Mouse (Mus musculus) heart, embryonic 12.5 days (tissue): ENCODE results near the gene Ebf1. TPM values are rescaled to one million over a fixed set of nuclear protein-coding genes. Genes with fewer than 3 reads are reported as not detected.

Experiments
- ATAC-seq: fragments of 200-750 bp; cut with Nextera tagmentation; 2 replicates; pipeline ENCODE4 v1.8.0; 2017; ENCODE audit warnings: moderate TSS enrichment, moderate library complexity; ENCODE audit not compliant: insufficient number of reproducible peaks, low FRiP score
- H3K27ac ChIP-seq: fragments of 300-500 bp; sonication (generic); 2 replicates; pipeline ENCODE4 v1.5.1; 2016; ENCODE audit warnings: mild to moderate bottlenecking, moderate library complexity; ENCODE audit not compliant: poor library complexity, severe bottlenecking
- H3K27me3 ChIP-seq: fragments of 300-500 bp; sonication (generic); replicated peaks from 2 replicates; pipeline ENCODE4 v1.6.1; 2016; ENCODE audit warnings: mild to moderate bottlenecking, moderate library complexity
- H3K36me3 ChIP-seq: fragments of 300-500 bp; sonication (generic); 2 replicates; pipeline ENCODE4 v1.6.1; 2016; ENCODE audit warnings: mild to moderate bottlenecking, moderate library complexity
- H3K4me1 ChIP-seq: fragments of 300-500 bp; sonication (generic); replicated peaks from 2 replicates; pipeline ENCODE4 v1.6.1; 2016; ENCODE audit warnings: mild to moderate bottlenecking
- H3K4me2 ChIP-seq: fragments of 300-500 bp; sonication (generic); 2 replicates; pipeline ENCODE4 v1.6.1; 2016; ENCODE audit warnings: mild to moderate bottlenecking, moderate library complexity
- H3K4me3 ChIP-seq: fragments of 300-500 bp; sonication (generic); 2 replicates; pipeline ENCODE4 v1.5.1; 2016; ENCODE audit warnings: mild to moderate bottlenecking
- H3K9ac ChIP-seq: fragments of 300-500 bp; sonication (generic); 2 replicates; pipeline ENCODE4 v1.6.1; 2016; ENCODE audit warnings: mild to moderate bottlenecking, moderate library complexity
- H3K9me3 ChIP-seq: fragments of 300-500 bp; sonication (generic); replicated peaks from 2 replicates; pipeline ENCODE4 v1.6.1; 2016; ENCODE audit warnings: mild to moderate bottlenecking, moderate library complexity
- WGBS: fragments of 180-500 bp; shearing (Covaris S2); methylation state at CpG from one replicate; pipeline ENCODE4 v1.1.7; 2016; 5-methylcytosine and 5-hydroxymethylcytosine counted together
- polyA plus RNA-seq: library from polyadenylated mRNA; unstranded; fragments of >200 nt; fragmentation: Nextera tagmentation; extraction: Ambion mirVana; gene quantifications from 2 replicates; pipeline ENCODE4 v1.2.1, GENCODE M21; 2016

Gene Ebf1
- polyA plus RNA-seq, 1 experiment from 2014 or later: 13.9 TPM

DNA sequence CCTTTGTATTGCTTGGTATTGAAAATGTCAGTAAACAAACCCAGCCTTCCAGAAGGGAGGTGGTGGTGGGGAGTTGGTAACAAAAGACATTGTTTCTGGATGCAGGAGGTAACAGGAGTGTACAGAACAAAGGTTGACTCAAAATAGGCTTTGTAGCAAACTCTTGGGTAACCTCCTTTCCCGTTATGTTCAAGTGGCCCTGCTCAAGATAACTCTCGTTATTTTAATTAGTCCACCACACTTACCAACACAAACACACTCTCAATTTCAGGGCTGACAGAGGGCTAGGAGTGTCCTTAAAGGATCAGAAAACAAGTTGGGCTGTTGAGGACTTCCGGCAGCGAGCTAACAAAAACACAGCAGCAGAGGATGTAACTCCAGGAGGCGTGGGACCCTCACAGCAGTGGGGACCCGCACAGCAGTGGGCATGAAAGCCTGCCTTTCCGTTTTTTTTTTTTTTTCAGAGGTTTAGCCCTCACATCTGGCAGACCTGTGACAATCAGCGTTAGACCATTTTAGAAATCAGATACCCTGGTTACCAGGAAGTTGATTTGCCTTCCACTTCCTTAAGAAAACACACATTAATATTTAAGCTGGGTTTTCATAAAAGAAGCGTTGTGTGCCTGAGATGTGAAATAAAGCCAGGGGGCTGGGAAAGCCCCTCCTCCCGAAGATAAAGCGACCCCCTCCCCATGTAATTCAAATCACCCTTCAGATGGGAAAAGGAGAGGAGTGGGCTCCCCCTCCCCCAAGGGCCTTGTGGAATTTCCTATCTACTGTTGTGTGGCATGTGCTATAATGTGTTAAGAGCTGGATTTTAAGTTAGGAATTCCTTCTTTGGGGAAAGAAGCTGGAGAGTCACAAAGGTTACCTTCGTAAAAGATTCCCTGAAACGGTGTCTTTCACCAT lies 90.5 kb downstream of the Ebf1 start:
- Histone ChIP-seq H3K27ac (peak overlapping the region; percentile 7; the same call in 1 of the 2 replicates), H3K4me3 (no peak overlapping the region), H3K4me1 (peaks cover 8% of the 10 kb centered on the region), H3K9me3 (no peaks in the 10 kb centered on the region), H3K36me3 (no peaks in the 10 kb centered on the region), H3K27me3 (no peaks in the 10 kb centered on the region), H3K4me2 (peak overlapping the region; percentile 47), H3K9ac (no peak overlapping the region)
- WGBS: 10% methylated on average over 13 of the region's 13 CpGs
- no peak for ATAC-seq

DNA sequence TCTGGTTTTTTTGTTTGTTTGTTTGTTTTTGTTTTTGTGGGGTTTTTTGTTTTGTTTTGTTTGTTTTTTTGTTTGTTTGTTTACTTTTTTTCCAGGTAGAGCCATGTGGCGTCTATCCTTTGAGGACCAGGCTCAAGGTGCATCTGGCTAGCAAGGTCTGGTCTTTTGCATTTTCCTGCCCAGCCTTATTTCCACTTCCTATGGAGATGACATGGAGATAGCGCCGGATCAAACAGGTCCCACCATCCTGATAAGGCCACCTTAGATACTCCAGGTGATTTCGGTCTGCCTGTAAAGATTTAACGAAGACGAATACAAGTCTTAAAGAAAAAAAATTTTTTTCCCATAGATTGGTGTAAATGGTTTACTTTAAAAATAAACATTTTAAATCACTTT lies 91.2 kb downstream of the Ebf1 start:
- H3K4me3 ChIP-seq: no peak overlapping the region
- no peak overlapping the region; the same call in 1 of the 2 replicates for H3K27ac ChIP-seq
- H3K36me3 ChIP-seq: no peaks in the 10 kb centered on the region
- ATAC-seq: no peak
- WGBS: 60% methylated on average over 6 of the region's 6 CpGs
- H3K27me3 ChIP-seq: no peaks in the 10 kb centered on the region
- H3K9me3 ChIP-seq: no peaks in the 10 kb centered on the region
- peaks cover 8% of the 10 kb centered on the region for H3K4me1 ChIP-seq
- no peak overlapping the region for H3K4me2 ChIP-seq
- no peak overlapping the region for H3K9ac ChIP-seq

DNA sequence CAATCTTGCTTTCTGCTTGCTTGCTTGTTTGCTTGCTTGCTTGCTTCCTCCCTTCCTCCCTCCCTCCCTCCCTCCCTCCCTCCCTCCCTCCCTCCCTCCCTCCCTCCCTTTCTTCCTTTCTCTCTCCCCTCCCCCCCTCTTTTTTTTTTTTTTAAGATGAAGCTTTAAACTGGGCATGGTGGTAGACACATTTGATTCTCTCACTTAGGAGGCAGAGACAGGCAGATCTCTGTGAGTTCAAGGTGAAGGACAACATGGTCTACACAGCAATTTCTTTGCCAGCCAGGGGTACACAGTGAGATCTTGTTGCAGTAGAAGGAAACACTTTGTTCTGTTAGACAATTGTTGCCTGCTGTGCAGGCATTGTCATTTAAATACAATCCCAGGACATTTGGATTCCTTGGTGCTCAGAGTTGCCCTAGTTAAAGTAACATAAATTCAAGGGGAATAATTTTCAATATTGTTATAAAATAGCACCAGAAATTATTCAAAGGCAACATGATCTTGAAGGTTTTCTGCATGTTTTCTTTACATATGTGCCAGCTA lies 92.0 kb downstream of the Ebf1 start:
- Histone ChIP-seq H3K27ac (no peak overlapping the region), H3K9me3 (no peaks in the 10 kb centered on the region), H3K4me2 (no peak overlapping the region), H3K4me3 (no peak overlapping the region), H3K27me3 (no peaks in the 10 kb centered on the region), H3K36me3 (no peaks in the 10 kb centered on the region), H3K9ac (no peak overlapping the region), H3K4me1 (peaks cover 8% of the 10 kb centered on the region)
- no peak for ATAC-seq

DNA sequence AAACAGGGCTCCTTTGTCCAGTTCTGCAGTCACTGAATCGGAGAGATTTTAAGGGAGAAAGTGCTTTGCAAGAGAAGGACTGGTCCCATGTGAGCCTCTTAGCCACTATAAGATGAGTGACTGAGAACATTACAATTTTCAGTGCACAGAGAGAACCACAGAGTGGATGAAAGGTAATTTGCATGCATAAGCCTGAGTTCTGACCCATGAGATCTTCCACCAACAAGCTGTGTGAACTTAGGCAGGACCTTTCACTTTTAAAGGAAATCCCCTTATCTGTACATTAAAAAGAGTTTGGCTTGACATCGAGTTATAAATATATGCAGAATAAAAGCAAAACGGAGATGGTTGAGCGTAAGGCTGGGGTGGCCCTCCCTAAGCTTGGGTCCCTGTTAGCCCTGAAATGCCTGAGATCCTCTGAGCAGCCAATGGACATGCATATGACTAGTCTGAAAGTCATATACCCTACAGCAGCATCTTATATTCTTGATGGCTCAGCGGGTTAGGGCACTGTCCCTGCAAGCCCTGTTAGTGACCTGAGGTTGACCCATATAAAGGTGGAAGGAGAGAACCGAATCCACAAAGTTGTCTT lies 92.8 kb downstream of the Ebf1 start:
- 71% methylated on average over 6 of the region's 6 CpGs for WGBS
- Histone ChIP-seq H3K4me2 (no peak overlapping the region), H3K9me3 (no peaks in the 10 kb centered on the region), H3K9ac (no peak overlapping the region), H3K27ac (no peak overlapping the region), H3K36me3 (no peaks in the 10 kb centered on the region), H3K4me3 (no peak overlapping the region), H3K4me1 (peaks cover 8% of the 10 kb centered on the region), H3K27me3 (no peaks in the 10 kb centered on the region)
- no peak for ATAC-seq

DNA sequence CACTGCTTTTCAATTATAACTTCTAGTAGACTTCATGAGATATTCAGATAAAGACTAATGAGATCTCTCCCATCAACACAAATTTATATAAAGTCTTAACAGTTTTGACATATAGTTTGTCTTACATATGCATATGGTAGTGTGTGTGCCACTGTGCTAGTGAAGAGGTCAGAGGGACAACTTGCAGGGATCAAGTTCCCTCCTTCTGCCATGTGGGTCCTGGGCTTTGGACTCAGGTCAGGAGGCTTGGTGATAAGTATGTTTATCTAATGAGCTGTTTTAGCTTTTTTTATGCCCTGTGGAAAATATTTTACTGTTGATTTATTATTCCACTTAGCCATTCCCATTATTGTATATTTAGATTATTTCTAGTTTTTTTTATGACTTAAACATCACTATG lies 93.7 kb downstream of the Ebf1 start:
- Histone ChIP-seq H3K27ac (no peak overlapping the region), H3K27me3 (no peaks in the 10 kb centered on the region), H3K9me3 (no peaks in the 10 kb centered on the region), H3K4me1 (peaks cover 13% of the 10 kb centered on the region), H3K36me3 (no peaks in the 10 kb centered on the region), H3K9ac (no peak overlapping the region), H3K4me2 (no peak overlapping the region), H3K4me3 (no peak overlapping the region)
- ATAC-seq: no peak

DNA sequence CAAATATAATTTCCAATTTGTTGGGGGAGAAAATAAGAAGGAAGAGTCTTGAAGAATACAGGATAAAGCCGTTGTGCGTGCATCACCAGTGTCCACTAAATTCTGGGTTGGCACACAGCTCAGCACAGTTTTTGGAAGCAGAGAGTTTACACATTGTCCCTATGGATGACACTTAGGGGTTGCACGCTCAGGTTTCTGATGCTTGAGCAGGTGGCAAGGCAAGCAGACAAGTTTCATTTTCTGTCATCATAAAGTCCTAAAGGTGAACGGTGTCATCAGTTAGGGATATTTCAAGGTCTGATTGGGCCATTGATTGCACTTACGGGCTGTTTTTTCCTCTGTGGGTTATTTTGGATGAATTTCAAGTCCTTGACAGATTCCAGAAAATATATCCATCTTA lies 97.1 kb downstream of the Ebf1 start:
- no peak overlapping the region for H3K9ac ChIP-seq
- no peak overlapping the region for H3K4me3 ChIP-seq
- no peaks in the 10 kb centered on the region for H3K27me3 ChIP-seq
- no peak overlapping the region for H3K4me2 ChIP-seq
- H3K9me3 ChIP-seq: no peaks in the 10 kb centered on the region
- H3K4me1 ChIP-seq: peaks cover 14% of the 10 kb centered on the region
- 86% methylated on average over 5 of the region's 5 CpGs for WGBS
- no peak for ATAC-seq
- H3K36me3 ChIP-seq: no peaks in the 10 kb centered on the region
- H3K27ac ChIP-seq: no peak overlapping the region

DNA sequence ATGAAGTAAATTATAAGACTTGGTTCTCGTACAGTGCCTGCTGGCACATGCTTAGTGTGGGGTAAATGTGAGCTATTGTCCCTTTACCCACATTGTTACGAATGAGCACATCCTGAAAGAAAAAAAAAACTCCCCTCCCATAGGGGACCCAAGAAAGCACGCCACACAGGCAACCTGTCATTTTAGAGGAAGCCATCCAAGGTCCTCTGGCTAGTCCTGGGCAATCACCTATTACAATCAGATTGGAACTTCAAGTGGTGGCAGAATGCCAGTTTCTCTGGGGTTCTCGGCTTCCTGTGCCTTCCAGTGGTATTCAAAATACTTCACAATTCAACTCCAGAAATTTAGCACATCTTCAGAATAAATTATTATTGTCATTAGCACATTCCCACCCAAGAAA lies 98.7 kb downstream of the Ebf1 start:
- Histone ChIP-seq H3K36me3 (no peaks in the 10 kb centered on the region), H3K4me2 (no peak overlapping the region), H3K9me3 (no peaks in the 10 kb centered on the region), H3K4me3 (no peak overlapping the region), H3K4me1 (peaks cover 14% of the 10 kb centered on the region), H3K27ac (no peak overlapping the region), H3K9ac (no peak overlapping the region), H3K27me3 (no peaks in the 10 kb centered on the region)
- 52% methylated on average over 4 of the region's 4 CpGs for WGBS
- ATAC-seq: no peak

DNA sequence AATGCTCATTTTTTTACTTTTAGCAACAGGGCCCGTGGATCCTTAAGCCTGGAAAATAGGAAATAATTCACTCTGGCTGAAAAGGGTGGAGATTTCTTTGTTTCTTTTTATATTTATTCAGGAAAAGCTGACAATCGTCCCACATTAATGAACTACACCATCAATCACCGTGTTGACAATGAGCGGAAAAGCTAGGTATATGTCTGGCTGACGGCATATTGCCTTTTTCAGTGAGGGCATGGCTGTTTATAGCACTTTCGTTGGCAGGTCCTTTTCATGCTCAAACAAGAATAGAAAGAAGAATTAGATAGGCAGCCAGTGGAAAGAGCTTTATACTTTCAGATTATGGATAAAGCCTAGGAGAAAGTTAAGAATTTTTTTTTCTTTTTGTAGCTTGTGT lies 99.8 kb downstream of the Ebf1 start:
- ATAC-seq: no peak
- no peaks in the 10 kb centered on the region for H3K27me3 ChIP-seq
- H3K9ac ChIP-seq: no peak overlapping the region
- no peaks in the 10 kb centered on the region for H3K36me3 ChIP-seq
- no peaks in the 10 kb centered on the region for H3K9me3 ChIP-seq
- H3K4me3 ChIP-seq: no peak overlapping the region
- no peak overlapping the region for H3K4me2 ChIP-seq
- WGBS: 52% methylated on average over 6 of the region's 6 CpGs
- peaks cover 14% of the 10 kb centered on the region for H3K4me1 ChIP-seq
- no peak overlapping the region for H3K27ac ChIP-seq

DNA sequence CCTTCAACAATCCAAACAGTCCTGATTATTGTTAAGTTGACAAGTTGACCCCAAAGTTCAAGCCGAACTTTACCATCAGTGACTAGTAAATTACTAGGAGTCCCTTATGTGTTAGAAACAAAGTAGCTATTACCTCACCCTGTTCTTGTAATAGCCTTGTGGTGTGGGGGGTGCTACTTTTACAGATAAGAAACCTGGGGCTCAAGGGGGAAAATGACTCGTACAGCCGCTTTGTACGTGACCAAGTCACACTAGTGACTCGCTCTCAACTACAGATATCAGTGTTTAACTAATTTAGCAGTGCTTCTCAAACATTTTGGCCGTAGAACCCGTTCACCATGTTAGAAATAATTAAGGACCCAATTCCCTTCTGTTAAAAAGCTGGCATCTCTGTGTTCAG lies 100.5 kb downstream of the Ebf1 start:
- H3K36me3 ChIP-seq: no peaks in the 10 kb centered on the region
- no peak overlapping the region for H3K4me2 ChIP-seq
- ATAC-seq: no peak
- WGBS: 48% methylated on average over 7 of the region's 7 CpGs
- H3K27ac ChIP-seq: no peak overlapping the region
- H3K4me1 ChIP-seq: peaks cover 14% of the 10 kb centered on the region
- H3K9me3 ChIP-seq: no peaks in the 10 kb centered on the region
- no peak overlapping the region for H3K4me3 ChIP-seq
- no peaks in the 10 kb centered on the region for H3K27me3 ChIP-seq
- H3K9ac ChIP-seq: no peak overlapping the region

DNA sequence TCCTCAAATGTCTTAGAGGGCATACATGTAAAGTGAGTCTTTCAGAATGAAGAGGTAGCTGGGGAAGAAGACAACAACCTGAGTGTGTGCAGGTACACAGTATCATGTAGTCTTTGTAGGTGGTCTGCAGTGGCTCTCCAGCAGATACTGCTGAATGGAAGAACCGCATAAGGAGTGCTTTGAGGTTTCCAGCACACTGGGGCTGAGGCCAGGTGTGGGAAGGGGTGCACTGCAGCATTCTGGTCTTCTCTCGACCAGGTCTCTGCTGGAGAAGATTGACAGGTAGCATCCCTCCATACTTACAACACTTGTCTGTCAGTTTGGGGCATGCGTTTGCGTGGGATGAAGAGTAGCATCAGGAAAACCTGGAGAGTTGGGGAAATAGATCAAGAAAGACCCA lies 104.9 kb downstream of the Ebf1 start:
- H3K4me3 ChIP-seq: no peak overlapping the region
- no peak for ATAC-seq
- H3K9ac ChIP-seq: no peak overlapping the region
- no peak overlapping the region for H3K27ac ChIP-seq
- no peaks in the 10 kb centered on the region for H3K27me3 ChIP-seq
- H3K36me3 ChIP-seq: no peaks in the 10 kb centered on the region
- H3K9me3 ChIP-seq: no peaks in the 10 kb centered on the region
- 86% methylated on average over 4 of the region's 4 CpGs for WGBS
- H3K4me2 ChIP-seq: no peak overlapping the region
- peaks cover 5% of the 10 kb centered on the region for H3K4me1 ChIP-seq

DNA sequence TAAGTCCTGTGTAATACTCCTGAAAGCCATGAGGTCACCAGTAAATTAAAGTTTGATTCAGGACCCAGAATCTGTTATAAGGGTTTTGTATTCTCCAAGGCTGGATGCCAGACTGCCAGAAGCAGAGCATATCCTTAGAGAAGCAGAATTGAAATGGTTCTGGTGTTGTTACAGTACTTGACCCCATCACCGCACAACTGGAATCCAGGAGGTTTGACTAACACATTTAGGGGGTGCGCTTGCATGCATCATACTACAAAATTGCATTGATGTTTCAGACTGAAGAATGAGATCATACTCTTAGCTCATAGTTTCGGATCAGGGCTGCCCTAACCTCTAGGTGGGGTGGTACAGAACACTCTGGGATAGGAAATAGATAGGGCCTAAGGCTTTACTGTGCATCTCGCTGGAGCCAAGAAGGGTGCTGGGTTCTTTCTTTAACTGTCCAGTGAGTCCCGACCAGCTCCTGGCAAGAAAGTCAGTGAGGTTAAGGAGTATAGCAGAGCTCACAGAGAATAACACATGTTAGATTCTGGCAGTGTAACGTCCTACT lies 106.9 kb downstream of the Ebf1 start:
- 80% methylated on average over 6 of the region's 6 CpGs for WGBS
- Histone ChIP-seq H3K4me2 (no peak overlapping the region), H3K4me3 (no peak overlapping the region), H3K36me3 (no peaks in the 10 kb centered on the region), H3K27me3 (no peaks in the 10 kb centered on the region), H3K4me1 (no peaks in the 10 kb centered on the region), H3K9me3 (no peaks in the 10 kb centered on the region), H3K27ac (no peak overlapping the region), H3K9ac (no peak overlapping the region)
- no peak for ATAC-seq
